Mouse (Mus musculus): Measurements from ENCODE around the gene Specc1l.

- TF ChIP-seq CTCF (IDR thresholded peaks at IDR 0.05; ENCODE audit: control insufficient read depth, insufficient read depth, insufficient replicate concordance, low read depth, low read length) (no peak), POLR2A (IDR thresholded peaks at IDR 0.05; ENCODE audit: control insufficient read depth, low read depth, low read length) (no peak)
Observed at GRCm38 (mm10) chr10:75352541-75352940, 140.7 kb downstream of the Specc1l start.

Measured in testis, adult 2 months (tissue).